Mouse (Mus musculus) right cerebral cortex, postnatal 25 days (tissue): ENCODE data around the gene Tprn.

Experiments used
- DNase-seq: peaks from one replicate; pipeline ENCODE4 v3.0.0; 2022

Tprn gene

DNA sequence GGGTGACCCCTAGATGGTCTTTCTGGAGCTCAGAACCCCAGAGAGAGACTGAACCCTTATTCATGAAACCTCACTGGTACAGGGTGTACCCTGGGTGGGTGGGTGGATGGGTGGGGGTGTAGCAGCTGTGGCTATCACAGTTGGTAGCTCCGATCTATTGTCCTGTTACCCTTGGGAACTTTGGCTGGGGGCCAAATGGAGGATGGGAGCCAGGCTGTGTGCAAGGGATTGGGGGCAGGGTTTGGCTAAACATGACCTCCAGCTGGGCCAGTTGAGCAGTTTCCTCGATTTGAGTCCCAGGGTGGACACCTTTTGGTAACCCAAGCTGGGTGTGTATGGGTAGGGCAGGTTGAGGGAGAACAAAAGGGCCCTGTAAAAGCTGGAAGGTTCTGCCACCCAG is 4.3 kb downstream of the Tprn start:
- no peak for DNase-seq

DNA sequence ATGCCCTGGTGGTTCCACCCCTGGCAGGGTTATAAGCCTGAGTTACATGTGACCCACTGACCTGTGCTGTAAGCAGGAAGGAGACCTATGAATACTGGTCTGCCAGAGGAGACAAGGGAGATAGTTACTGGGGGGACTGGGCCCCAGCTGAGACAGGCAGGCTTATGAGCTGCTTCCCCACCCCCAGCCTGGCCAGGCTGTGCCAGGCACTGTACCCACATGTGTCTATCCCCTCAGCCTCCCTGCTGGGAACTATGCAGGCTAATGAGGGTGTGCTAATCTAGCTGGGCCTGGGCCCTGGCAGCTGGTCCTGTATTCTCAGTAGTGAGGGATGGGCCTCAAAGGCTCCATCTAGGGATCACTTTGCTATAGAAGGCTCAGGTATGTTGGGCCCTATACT is 4.8 kb downstream of the Tprn start:
- no peak for DNase-seq

DNA sequence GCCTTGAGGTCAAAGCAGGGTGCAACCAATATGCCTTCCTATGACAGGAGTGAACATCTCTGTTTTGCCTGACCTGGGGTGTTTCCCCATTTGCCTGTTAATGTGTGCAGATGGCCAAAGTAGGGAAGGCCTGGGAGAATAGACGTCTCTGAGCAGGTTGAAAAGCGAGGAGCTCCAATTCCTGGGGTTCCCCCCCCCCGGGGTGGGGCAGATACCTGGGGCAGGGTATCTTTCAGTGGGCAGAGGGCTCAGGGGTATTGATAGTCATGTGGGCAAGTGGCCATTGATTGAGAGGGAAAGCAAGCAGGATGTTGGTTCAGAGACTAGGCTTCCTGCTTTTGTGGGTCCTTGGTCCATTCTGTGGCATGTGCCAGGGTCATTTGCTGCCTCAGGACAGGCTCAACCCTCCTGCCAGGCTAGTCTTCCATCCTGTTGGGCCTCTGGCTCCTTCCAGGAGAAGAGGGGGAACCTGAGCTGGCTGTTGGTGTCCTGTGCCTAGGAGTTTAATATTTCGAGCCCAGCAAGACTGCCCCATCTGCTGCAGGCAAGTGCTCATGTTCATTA is 5.4 kb downstream of the Tprn start:
- no peak for DNase-seq

DNA sequence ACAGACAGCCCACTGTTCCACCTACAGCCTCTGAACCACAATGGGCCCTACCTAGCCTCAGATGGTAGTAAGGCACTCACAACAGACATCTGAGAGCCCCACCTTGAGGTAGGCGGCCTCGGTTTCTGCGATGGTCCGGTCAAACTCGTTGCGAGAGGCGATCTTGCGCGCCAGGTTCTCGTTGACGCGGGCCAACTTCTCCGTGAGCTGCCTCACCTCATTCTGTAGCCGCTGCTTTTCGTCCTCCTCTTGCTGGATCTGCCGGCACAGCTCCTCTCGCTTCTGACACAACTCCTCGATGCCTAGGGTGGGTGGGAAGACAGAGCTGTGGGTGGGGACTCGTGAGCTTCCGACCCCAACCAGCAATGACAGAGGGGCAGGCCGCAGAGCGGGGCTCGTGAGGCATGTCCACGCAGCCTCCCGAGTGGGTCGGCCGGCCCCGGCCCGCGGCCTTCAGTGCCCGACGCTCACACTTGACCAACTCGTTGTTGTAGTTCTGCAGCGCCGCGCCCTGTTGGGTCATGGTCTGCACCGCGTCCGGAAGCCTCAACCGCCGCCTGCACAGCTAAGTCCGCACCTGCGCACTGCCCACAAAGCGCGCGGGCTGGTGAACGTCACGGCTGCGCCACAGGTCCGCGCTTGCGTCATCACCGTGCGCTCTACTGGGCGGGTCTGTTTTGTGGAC is 9.6 kb downstream of the Tprn start, which contains the start of the genes Ssna1 and Anapc2:
TSS of gene Ssna1 (minus strand) at position 612 of the 685 bp plus-strand sequence.
TSS of gene Anapc2 (plus strand) at position 652 of the 685 bp plus-strand sequence.
- DNase-seq: peak; percentile 97

DNA sequence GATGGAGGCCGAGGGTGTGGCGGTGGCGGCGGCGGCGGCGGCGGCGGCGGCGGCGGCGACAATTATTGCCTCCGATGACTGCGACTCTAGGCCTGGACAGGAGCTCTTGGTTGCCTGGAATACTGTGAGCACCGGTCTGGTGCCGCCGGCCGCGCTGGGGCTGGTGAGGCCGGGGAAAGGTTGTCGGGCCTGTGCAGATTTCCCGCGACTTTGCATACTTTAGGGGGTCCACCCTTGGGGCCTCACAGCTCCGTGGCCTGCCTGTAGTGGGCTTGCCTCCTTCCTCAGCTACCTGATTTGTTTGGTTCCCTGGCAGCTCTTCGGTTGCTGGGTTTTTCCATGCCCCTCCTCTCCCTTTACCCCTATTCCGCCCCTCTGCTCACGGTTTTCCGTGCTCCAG is 10.1 kb downstream of the Tprn start:
- no peak for DNase-seq

DNA sequence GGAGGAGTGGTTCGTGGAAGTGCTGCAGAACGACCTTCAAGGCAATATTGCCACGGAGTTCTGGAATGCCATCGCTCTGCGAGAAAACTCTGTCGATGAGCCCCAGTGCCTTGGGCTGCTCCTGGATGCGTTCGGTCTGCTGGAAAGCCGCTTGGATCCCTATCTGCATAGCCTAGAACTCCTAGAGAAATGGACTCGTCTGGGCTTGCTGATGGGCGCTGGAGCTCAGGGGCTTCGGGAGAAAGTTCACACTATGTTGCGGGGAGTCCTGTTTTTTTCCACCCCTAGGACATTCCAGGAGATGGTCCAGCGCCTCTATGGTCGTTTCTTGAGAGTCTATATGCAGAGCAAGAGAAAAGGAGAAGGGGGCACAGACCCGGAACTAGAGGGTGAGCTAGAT is 10.6 kb downstream of the Tprn start:
- DNase-seq: no peak

DNA sequence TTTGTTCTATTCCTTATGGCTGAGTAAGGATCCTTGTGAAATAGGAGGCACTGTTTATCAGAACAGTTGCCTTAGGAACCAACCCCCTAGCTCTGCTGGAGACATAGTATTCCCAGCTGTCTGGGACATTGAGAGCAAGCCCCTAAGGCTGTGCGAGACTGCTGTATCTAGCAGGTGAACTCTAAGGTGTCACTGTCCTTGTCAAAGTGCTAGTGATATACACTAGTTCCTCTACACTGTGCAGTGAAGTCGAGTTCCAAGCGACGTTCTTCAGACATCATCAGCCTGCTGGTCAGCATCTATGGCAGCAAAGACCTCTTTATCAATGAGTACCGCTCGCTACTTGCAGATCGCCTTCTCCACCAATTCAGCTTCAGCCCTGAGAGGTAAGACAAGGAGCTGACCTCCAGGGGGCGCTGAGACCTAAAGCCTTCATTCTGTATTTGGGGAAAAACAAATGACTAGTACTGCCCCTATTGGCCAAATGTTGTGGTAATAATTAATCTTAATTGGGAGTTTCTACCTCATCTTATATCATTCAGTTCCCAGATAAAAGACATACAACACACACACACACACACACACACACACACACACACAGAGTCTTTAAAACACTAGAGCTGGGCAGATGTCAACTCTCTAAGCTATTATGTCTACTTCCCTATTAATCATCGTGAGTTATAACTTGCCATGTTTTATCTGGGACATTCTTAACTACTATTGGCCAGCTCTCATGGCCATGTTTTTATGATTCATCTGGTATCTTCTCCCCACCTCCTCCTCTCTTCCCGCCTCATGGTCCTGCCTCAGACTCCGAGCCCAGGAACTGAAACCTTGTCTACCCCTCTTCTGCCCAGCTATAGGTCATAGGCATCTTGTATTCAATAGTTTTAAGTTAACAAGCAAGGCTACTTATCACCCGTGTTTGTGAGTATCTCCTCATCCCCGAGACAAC is 16.8 kb downstream of the Tprn start:
- DNase-seq: no peak

DNA sequence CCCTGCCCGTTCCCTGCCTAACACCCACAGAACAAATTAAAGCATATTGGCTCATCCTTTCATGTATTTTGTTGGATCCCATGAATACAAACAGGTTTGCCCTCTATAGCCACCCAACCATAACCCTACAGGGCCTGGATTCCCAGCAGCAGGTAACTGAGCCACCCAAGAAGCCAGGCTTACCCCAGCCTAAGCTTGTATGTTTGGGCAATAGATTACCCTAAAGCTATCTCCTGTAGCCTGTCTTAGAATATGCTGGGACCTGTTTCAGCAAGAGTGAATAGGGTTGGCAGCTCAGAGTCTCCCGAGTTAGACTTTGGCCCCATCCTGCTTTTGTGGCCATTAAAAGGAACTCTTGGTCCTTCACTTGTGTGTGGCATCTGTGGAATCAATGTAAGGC is 23.1 kb downstream of the Tprn start:
- DNase-seq: no peak

DNA sequence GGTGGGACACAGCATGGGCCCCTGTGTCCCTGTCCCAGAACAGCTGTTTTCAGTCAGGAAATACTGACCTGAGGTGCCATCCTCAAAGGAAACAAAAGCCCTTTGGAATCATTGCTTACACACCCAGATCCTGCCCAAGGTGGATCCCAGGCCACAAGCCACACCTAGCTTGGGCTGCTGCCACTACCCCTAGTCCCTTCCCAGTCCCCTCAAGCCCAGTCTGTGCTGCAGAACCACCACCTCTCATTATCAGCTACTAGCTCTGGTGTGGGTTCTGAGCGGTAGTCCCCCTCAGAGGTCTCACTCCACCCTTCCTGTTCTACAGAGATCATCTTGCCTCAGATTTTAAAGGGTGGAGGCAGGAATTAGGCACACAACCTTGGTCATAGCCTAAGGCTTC is 23.9 kb downstream of the Tprn start:
- DNase-seq: peak; percentile 11

DNA sequence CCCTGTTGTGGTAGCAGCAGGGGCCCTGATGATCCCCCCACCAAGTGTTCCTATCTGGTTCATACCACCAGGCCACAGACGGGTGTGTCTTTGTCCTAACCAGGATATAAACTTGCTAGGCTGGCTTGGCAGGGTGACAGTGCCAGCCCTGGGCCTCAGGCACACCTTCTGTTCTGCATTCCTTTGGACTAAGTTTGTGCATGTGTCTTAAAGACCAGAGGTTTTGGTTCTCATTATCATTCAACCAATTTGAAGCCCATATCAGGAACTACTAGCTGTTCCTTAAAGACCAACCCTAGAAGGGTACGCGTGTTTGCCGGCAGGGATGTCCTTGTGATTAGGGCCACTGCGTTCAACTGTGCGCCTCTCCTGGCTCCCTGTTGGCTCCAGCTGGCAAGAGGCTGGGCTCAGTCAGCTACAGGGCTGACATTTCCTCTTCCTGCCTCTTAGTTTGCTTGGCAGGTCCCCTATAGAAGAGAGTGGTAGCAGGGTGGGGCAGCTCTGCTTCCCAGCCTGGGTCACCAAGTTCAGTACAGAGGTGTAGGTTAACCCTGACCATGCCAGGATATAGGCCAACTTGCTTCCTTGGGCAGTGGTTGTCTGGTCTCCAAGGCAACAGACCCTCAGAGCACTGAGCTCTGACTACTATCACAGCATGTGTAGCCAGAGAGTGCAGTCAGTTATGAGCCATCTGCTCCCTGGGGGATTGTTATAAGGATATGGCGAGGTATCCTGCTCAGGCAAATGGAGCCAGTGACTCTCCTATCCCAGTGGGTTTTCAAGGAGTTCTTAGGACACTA is 24.6 kb downstream of the Tprn start:
- DNase-seq: peak; percentile 15

DNA sequence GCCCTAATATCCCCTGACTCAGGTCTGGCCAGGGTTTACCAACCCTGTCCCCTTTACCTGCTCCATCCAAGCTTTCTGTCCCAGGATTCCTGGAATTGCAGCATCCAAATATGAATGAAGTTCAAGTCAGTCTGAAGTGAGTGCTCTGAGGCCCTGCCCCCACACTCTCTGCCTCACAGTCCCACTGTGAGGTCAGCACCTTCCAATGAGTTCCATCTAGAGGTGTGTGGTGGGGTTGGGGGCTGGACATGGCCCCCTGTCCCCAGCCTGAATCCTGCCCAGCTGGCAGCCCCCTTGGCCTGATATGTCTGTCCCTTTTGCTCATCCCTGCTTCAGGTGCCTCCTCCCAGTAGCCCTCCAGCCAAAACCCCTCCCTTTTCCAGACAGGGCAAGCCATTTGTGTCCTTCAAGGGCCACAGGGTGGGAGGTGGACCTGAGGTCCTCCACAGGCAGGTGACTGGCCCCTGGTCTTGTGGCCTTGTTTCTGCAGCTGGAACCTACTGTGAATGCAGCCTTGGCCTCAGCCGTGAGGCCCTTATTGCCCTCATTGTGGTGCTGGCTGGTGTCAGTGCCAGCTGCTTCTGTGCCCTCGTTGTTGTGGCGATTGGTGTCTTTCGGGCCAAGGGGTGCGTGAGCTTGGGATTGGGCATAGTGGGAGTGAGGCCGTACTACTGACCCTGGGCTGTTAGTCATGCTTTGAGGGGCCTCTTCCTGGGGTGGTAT is 25.7 kb downstream of the Tprn start, which contains the start of gene Tmem210:
TSS of gene Tmem210 (plus strand) at position 219 of the 723 bp plus-strand sequence.
- peak; percentile 19 for DNase-seq

DNA sequence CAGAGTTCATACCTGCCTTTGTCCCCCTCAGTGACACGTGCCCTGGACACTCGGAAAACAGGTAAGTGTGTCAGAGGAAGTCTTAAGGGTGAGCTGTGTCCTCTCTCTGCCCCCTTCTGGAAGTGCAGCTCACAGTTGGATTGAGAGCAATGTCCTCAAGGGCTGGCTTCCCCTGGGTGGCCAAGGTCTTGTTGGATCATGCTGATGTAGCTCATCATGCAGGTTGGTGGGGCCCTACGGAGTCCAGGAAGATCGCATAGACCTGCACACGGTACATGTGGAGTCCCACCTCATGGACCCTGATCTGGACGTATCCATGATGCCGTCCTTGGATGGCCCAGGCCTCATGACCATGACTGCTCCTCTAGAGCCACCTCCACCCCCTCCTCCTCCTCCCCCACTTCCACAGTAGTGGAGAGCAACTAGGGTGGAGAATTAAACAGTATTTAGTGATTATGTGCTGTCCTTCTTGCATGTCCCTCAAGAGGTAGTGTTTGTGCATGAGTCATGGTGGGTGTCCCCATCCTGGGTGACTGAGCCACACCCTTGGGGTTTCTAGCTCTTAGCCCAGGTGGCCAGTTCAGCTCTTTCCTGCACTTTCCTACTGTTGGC is 26.4 kb downstream of the Tprn start:
- no peak for DNase-seq

DNA sequence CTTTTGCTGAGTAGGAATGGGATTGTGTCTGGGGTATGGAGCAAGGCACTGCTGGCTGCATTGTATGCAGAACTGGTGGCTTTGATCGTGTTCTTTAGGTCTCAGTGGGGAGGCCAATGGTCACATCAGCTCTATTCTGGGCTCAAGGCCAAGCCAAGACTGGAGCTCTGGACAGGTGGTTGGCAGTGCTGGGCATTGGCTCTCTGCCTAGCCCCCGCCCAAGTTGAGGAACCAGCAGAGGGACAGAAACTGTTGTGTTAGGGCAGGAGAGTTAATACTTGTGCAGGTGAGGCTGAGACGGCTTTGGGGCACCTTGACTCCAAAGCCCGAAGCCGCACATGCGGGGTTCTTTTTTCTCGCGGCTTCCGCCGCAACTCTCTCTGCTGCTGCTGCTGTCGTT is 27.2 kb downstream of the Tprn start, which contains the start of gene Lrrc26:
TSS of gene Lrrc26 (plus strand) at position 265 of the 400 bp plus-strand sequence.
- peak; percentile 14 for DNase-seq

DNA sequence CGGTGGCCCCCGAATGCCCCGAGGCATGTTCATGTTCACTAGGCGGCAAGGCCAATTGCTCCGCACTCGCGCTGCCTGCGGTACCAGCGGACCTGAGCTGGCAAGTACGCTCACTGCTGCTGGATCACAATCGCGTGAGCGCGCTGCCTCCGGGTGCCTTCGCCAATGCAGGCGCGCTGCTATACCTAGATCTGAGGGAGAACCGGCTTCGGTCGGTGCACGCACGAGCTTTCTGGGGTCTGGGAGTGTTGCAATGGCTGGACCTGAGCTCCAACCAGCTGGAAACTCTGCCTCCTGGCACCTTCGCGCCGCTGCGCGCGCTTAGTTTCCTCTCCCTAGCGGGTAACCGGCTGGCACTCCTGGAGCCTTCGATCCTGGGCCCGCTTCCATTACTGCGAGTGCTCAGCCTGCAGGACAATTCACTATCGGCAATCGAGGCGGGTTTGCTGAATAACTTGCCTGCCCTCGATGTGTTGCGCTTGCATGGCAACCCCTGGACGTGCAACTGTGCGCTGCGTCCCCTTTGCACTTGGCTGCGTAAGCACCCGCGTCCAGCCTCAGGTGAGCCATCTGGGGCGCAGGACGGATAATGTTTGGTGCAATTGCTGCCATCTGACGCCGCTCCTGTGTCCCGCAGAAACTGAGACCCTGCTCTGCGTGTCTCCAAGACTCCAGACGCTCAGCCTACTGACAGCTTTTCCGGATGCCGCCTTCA is 27.8 kb downstream of the Tprn start:
- peak; percentile 79 for DNase-seq

DNA sequence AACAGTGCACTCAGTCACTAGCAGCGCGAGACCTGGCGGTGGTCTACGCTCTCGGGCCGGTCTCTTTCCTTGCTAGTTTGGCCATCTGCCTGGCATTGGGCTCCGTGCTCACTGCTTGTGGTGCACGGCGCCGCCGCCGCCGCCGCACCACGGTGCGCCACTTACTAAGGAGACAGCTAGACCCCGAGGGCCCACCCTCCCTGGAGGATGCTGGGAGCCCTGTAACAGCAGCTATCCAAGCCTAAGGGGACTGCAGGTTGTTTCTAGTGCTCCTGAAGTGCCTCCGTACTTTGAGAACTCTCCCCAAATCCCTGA is 28.4 kb downstream of the Tprn start:
- DNase-seq: peak; percentile 59

DNA sequence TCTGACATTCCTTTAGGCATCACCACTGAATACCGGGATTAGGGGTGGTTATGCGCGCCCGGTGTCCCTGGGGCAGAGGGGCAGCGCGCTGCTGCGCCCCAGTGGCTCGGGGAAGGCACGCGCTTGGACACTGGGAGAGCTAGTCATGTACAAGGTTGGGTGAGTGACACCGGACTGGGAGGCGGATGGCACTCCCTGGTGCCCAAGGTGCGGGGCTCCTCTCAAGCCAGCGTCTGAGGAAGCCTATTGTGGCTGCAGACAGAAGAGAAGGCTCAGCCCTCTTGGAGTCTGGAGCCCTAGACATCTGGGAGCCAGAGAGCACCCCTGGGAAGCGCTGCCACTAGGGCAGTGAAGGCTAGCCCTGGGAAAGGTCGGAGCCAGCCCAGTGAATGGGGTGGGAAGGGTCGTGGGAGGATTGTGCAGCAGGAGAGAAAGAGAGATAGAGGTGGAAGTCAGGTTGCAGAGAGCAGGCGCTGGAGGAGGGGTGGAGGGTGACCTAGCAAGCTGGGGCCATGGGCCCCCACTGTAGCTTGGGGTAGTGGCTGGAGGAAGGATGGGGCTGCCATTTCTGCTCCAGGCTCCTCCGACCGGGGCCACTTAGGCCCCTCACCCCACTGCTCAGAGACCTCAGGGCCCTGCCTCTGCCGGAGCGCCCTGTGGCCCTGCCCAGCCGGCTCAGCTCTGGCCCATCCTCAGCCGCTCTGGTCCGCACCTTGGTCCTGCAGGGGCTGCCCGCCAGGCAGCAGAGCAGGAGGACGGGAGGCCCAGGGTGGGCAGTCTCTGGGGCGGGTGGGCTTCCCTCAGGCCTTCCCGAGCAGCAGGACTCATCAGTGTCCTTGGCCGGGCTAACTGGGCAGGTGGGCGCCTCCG is 29.0 kb downstream of the Tprn start:
- DNase-seq: no peak

DNA sequence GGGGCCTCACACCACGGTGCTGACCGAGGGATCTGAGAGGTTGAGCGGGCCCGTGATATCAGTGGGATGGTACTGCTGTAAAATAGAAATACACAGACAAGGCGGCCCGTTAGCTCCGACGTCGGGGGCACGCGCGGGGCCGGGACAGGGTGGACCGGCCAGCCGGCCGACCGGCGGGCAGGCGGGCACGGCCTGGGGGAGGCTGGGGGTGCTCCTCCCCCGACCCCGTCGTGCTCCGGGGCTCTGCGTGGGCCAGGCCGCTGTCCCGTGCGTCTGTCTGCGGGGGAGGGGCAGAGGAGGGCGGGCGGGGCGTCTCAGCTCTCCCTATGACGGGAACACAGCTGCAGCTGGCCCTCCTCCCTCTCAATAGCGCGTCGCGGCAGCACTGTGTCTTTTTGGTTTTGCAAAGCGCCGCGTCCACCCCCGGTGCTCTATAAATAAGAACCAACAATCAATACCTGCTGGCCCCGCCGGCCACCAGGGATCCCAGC is 29.7 kb downstream of the Tprn start:
- DNase-seq: peak; percentile 57

DNA sequence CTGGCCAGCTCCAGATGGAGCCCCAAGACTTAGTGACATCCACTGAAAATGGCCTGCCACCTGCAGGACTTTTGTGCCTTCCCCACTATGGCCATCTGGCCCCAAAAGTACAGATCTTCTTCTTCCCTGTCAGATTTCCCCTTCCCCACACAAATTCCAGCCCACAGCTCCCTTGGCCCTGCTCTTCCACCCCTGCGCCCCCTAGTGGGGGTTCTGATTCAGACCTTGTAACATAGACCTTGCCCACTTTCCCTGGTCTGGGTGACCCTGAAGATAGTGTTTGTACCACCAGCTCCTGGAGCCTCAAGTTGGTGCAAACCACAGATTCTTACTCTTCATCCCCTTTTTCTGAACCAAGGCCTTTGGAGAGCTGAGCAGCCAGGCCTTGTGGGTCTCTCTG is 30.4 kb downstream of the Tprn start:
- peak; percentile 64 for DNase-seq

DNA sequence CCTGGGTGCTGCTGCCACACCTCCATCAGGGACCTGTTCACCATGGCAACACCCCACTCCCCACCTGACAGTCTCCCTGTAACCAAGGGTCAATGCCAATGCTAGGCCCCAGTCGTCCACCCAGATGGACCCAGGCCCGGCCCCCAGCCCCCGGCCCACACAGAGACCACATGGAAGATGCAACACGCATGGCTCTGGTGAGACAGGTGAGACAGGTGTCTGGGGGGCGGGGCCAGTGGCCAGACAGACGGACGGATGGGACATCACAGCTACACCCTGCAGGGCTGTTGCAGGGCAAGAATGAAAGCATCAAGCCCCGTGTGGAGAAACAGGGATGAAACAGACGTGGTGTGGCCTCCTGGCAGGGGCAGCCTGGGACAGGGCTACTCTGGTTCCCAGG is 31.3 kb downstream of the Tprn start:
- no peak for DNase-seq

DNA sequence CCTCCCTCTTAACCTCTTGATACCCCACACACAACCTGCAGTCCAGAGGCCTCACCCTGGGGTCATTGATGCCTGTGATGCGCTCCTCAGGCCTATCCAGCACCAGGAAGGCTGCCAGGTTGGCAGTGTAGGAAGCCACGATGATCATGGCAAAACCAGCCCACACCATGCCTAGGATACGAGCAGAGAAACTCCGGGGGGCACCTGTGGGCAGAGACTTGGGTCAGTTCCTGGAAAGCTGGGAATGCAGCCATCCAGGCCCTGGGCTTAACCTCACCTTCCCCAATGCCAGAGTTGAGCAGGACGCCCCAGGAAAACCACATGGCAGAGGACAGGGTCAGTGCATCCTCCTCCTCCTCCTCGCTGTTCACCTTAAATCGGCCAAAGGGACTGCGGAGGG is 34.7 kb downstream of the Tprn start:
- no peak for DNase-seq
